ENCODE assay signal across 31 mouse cellular contexts in genomic region chr13:8691448-8691847, GRCm38 (mm10).
DNase-seq lines count a peak whose midpoint lies in the region; ATAC-seq lines count a peak whose summit lies in the region.
"Had no signal": no experiment of that assay in that cellular context is flagged by ENCODE, and none has a peak within 500 bp of the region (broad histone marks: within the 10 kb centered on the region; RNA-seq: fewer than 3 reads in every experiment).

No protein-coding gene starts in this region.

- DNase-seq in hindbrain, embryonic 11.5 days (ENCODE audit: low spot score): no peak
- peak; percentile 62 for DNase-seq in Muller cell, postnatal 12 days (ENCODE audit: inconsistent ontology term)
- DNase-seq in brain, adult 2 months (ENCODE audit: low read depth, low spot score): peak; percentile 29
- DNase-seq in yolk sac, embryonic 10.5 days (ENCODE audit: low spot score): no peak
- no peak for DNase-seq in thymus, postnatal 10 days (ENCODE audit: low spot score in 2 of 2)
- DNase-seq in cerebellum, postnatal 36 days: no peak
- DNase-seq: adrenal gland, adult 2 months; adrenal gland, postnatal 36 days; B cell, adult 2 months; cerebellum, adult 8-10 months; embryo, embryonic 11 days; gastrocnemius, postnatal 14 days; kidney, adult 9 months; kidney, postnatal 10 days; layer of hippocampus, postnatal 36 days; lung, adult 2 months; lung, postnatal 10 days; right cerebral cortex, postnatal 4 days; thymus, adult 2 months had no signal

- no peaks in the 10 kb centered on the region for H3K9me3 ChIP-seq in hindbrain, embryonic 12.5 days (replicated peaks)
- H3K9me3 ChIP-seq in hindbrain, embryonic 11.5 days (ENCODE audit: control insufficient read depth, low read length): no peaks in the 10 kb centered on the region
- no peaks in the 10 kb centered on the region for H3K9me3 ChIP-seq in midbrain, embryonic 16.5 days (replicated peaks; ENCODE audit: control insufficient read depth, low read length, poor library complexity, severe bottlenecking)
- H3K9me3 ChIP-seq: embryonic facial prominence, embryonic 13.5 days; heart, embryonic 15.5 days; limb, embryonic 10.5 days; limb, embryonic 15.5 days; neural tube, embryonic 15.5 days had no signal

- H3K4me2 ChIP-seq in hindbrain, embryonic 12.5 days (replicated peaks): no peak overlapping the region
- H3K4me2 ChIP-seq in hindbrain, embryonic 11.5 days (replicated peaks; ENCODE audit: low read depth, low read length): no peak overlapping the region
- no peak overlapping the region for H3K4me2 ChIP-seq in midbrain, embryonic 16.5 days (ENCODE audit: low read length)
- H3K4me2 ChIP-seq: embryonic facial prominence, embryonic 13.5 days; heart, embryonic 15.5 days; limb, embryonic 15.5 days; neural tube, embryonic 15.5 days had no signal

- H3K36me3 ChIP-seq in hindbrain, embryonic 12.5 days: no peaks in the 10 kb centered on the region
- no peaks in the 10 kb centered on the region for H3K36me3 ChIP-seq in hindbrain, embryonic 11.5 days (ENCODE audit: control insufficient read depth, insufficient read depth, low read length)
- H3K36me3 ChIP-seq in midbrain, embryonic 16.5 days (ENCODE audit: control insufficient read depth, insufficient read depth, low read length): no peaks in the 10 kb centered on the region
- H3K36me3 ChIP-seq: embryonic facial prominence, embryonic 13.5 days; heart, embryonic 15.5 days; limb, embryonic 10.5 days; limb, embryonic 15.5 days; neural tube, embryonic 15.5 days had no signal

- no peaks in the 10 kb centered on the region for H3K27me3 ChIP-seq in hindbrain, embryonic 12.5 days
- H3K27me3 ChIP-seq in hindbrain, embryonic 11.5 days (ENCODE audit: control insufficient read depth, insufficient read depth, low read length): no peaks in the 10 kb centered on the region
- no peaks in the 10 kb centered on the region for H3K27me3 ChIP-seq in midbrain, embryonic 16.5 days (ENCODE audit: control insufficient read depth, insufficient read depth, low read depth, low read length)
- H3K27me3 ChIP-seq: heart, embryonic 15.5 days; limb, embryonic 15.5 days; neural tube, embryonic 15.5 days had no signal

- H3K4me3 ChIP-seq in hindbrain, embryonic 12.5 days: no peak overlapping the region
- no peak overlapping the region for H3K4me3 ChIP-seq in hindbrain, embryonic 11.5 days (ENCODE audit: low read depth, low read length)
- no peak overlapping the region for H3K4me3 ChIP-seq in midbrain, embryonic 16.5 days (ENCODE audit: low read depth, low read length)
- H3K4me3 ChIP-seq: embryonic facial prominence, embryonic 13.5 days; erythroblast, embryonic 14.5 days; heart, embryonic 15.5 days; limb, embryonic 10.5 days; limb, embryonic 15.5 days; neural tube, embryonic 15.5 days had no signal

- H3K4me1 ChIP-seq in hindbrain, embryonic 12.5 days: peaks cover 3% of the 10 kb centered on the region; the same call in 1 of the 2 replicates
- no peaks in the 10 kb centered on the region for H3K4me1 ChIP-seq in hindbrain, embryonic 11.5 days (replicated peaks; ENCODE audit: control insufficient read depth, insufficient read depth, low read length)
- H3K4me1 ChIP-seq in midbrain, embryonic 16.5 days (ENCODE audit: control insufficient read depth, insufficient read depth, low read length): peaks cover 6% of the 10 kb centered on the region
- H3K4me1 ChIP-seq: embryonic facial prominence, embryonic 13.5 days; heart, embryonic 15.5 days; limb, embryonic 10.5 days; limb, embryonic 15.5 days; neural tube, embryonic 15.5 days had no signal

- 63% methylated on average over 6 of the region's 6 CpGs for WGBS in hindbrain, embryonic 12.5 days
- 65% methylated on average over 6 of the region's 6 CpGs for WGBS in hindbrain, embryonic 11.5 days
- 29% methylated on average over 6 of the region's 6 CpGs for WGBS in midbrain, embryonic 16.5 days

- no peak overlapping the region for H3K9ac ChIP-seq in hindbrain, embryonic 12.5 days
- H3K9ac ChIP-seq in hindbrain, embryonic 11.5 days (ENCODE audit: low read depth, low read length): no peak overlapping the region
- H3K9ac ChIP-seq in midbrain, embryonic 16.5 days (ENCODE audit: low read depth, low read length): no peak overlapping the region
- H3K9ac ChIP-seq: embryonic facial prominence, embryonic 13.5 days; heart, embryonic 15.5 days; limb, embryonic 15.5 days; liver, embryonic 14.5 days; neural tube, embryonic 15.5 days had no signal

- peak; percentile 38; the same call in 1 of the 2 replicates for ATAC-seq in hindbrain, embryonic 12.5 days (ENCODE audit: low FRiP score)
- no peak for ATAC-seq in hindbrain, embryonic 11.5 days (ENCODE audit: low FRiP score)
- peak; percentile 69 for ATAC-seq in midbrain, embryonic 16.5 days
- ATAC-seq: activated CD4-positive, CD25-positive, alpha-beta regulatory T cell, adult 4 months; intestine, postnatal 0 days had no signal

- H3K27ac ChIP-seq in hindbrain, embryonic 12.5 days: no peak overlapping the region; the same call in 1 of the 2 replicates
- no peak overlapping the region for H3K27ac ChIP-seq in hindbrain, embryonic 11.5 days (ENCODE audit: low read depth, low read length)
- peak overlapping the region; percentile 7; the same call in 1 of the 2 replicates for H3K27ac ChIP-seq in midbrain, embryonic 16.5 days (ENCODE audit: low read length)
- H3K27ac ChIP-seq: embryonic facial prominence, embryonic 13.5 days; heart, embryonic 15.5 days; limb, embryonic 10.5 days; limb, embryonic 15.5 days; liver, embryonic 14.5 days; macrophage; neural tube, embryonic 15.5 days had no signal

Comparison
In these comparisons a context has a peak if more than half of its experiments do, and no peak if none do; other contexts are left out.
1. DNase-seq: peak in Muller cell, postnatal 12 days (single experiment) and brain, adult 2 months (single experiment); none in hindbrain, embryonic 11.5 days (single experiment), yolk sac, embryonic 10.5 days (single experiment), thymus, postnatal 10 days (0 of 2) and cerebellum, postnatal 36 days (0 of 2).